Mouse (Mus musculus) small intestine, adult 2 months (tissue): ENCODE measurements around the gene Ogg1.

Experiments used
- CTCF ChIP-seq: fragments of 200-500 bp; IDR thresholded peaks from 2 replicates; pipeline ENCODE4 v1.5.1; 2012; ENCODE audit warnings: low read depth, mild to moderate bottlenecking, control low read depth, inconsistent platforms, low read length, moderate library complexity, mixed read lengths; ENCODE audit not compliant: insufficient replicate concordance, insufficient read length; ENCODE audit errors: extremely low read depth
- POLR2A ChIP-seq: fragments of 200-500 bp; IDR thresholded peaks from 2 replicates; pipeline ENCODE4 v1.6.1; 2012; ENCODE audit warnings: low read depth, mild to moderate bottlenecking, control low read depth, inconsistent platforms, low read length, moderate library complexity

- no peak for TF ChIP-seq CTCF
- no peak; the same call in 1 of the 2 replicates for TF ChIP-seq POLR2A
These were observed 19.8 kb upstream of the Ogg1 start, which contains the start of gene Brpf1 for GRCm38 (mm10) chr6:113306986-113307349.
